Mouse (Mus musculus): ENCODE measurements around the gene Plb1. TPM values are rescaled to one million over a fixed set of nuclear protein-coding genes. Genes with fewer than 3 reads are reported as not detected.
A peak's percentile ranks its signal among the peaks of the same experiment; 100 is the strongest.

The Plb1 gene
- 1.7 and 3.8 TPM in 2 replicates for total RNA-seq (2012; rRNA removed)

DNA sequence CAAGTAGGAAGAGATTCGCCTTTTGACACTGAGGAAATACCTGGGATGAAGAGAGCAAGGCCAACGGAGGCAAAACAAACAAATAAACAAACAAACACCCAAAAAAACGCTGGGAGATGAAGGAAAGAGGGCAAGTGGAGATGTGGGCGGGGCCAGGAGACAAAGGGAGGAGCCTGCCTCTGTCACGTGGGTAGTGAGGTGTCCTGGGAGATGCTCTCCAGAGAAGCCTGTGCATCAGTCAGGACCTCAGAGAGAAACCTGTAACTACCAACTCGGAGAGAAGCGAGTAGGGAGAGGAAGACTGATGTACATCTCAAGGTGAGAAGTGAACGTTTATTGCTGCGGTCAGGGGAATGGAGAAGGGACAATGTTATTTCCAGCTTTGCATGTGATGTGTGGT is at the start of gene Plb1:
Plb1 (plus strand) TSS at position 235 of the 400 bp plus-strand sequence.
- DNase-seq (ENCODE audit: low read depth, low spot score) = no peak
- in situ Hi-C loops (cut with MboI; ENCODE audit: low sequenced_read_pairs in 2 of 2, unreplicated experiment in 2 of 2) = no loop called here
- Histone ChIP-seq H3K9ac (ENCODE audit: insufficient read depth, low read depth, low read length, poor library complexity, severe bottlenecking) (no peak within 1 kb of the TSS), H3K4me3 (ENCODE audit: insufficient read depth in 1 of 2, low read depth in 1 of 2, low read length in 2 of 2, poor library complexity in 1 of 2, severe bottlenecking in 1 of 2) (no peak within 1 kb of the TSS; a peak in 1 of 4 replicates), H3K4me1 (ENCODE audit: control insufficient read depth in 2 of 2, insufficient read depth in 2 of 2, low read length in 2 of 2, poor library complexity in 1 of 2) (no peaks in the 10 kb centered on the region), H3K27ac (ENCODE audit: insufficient read depth, low read depth, low read length, poor library complexity, severe bottlenecking) (no peak within 1 kb of the TSS), H3K9me3 (ENCODE audit: control insufficient read depth, insufficient read depth, low read depth, low read length) (no peaks in the 10 kb centered on the region), H3K36me3 (ENCODE audit: control insufficient read depth, insufficient read depth, low read length, poor library complexity, severe bottlenecking) (no peaks in the 10 kb centered on the region)
- TF ChIP-seq ZC3H11A (IDR thresholded peaks at IDR 0.05; ENCODE audit: borderline replicate concordance, low read depth, low read length) = no peak
- TF ChIP-seq HCFC1 (IDR thresholded peaks at IDR 0.05; ENCODE audit: borderline replicate concordance, insufficient read depth, low read length) = no peak

DNA sequence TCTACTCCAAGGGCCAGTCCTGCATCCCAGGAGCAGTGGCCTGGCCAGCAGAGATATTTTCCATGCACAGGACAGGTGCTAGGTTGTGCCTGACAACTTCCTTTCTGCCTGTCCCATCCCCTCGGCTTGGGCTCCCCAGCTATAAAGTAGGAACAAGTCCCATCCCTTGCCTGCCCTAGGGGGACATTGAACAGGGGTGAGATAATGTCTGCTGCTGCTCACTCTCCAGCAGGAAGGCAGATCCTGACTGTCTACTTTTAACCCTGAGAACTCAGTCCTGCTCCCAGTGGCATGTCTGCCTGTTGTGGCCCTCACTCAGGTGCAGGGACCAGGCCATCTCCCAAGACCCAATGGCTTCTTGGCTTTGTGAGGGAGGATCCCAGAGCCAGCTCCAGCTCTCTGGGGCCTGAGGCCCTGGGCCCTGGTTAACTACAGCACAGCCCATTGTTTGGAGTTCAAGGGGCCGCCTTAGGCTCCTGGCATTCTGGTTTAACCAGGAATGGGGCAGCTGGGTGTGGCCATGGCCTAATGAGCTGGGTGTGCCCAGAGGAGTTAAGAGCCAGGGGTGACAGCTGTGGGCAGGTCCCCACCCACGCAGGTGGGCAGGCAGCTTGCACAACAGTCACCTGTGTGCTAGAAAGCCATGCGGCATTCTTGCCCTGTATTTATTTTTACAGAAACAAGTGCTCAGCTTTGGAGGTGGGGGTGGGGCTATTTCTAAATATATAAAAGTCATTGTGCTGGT is 49.5 kb upstream of the Plb1 start:
- no peak overlapping the region for H3K4me3 ChIP-seq (ENCODE audit: insufficient read depth in 1 of 2, low read depth in 1 of 2, low read length in 2 of 2, poor library complexity in 1 of 2, severe bottlenecking in 1 of 2)
- no peak overlapping the region for H3K9ac ChIP-seq (ENCODE audit: insufficient read depth, low read depth, low read length, poor library complexity, severe bottlenecking)
- no peaks in the 10 kb centered on the region for H3K9me3 ChIP-seq (ENCODE audit: control insufficient read depth, insufficient read depth, low read depth, low read length)
- H3K36me3 ChIP-seq (ENCODE audit: control insufficient read depth, insufficient read depth, low read length, poor library complexity, severe bottlenecking) = no peaks in the 10 kb centered on the region
- peaks cover 3 to 5% of the 10 kb centered on the region in 2 experiments; a peak in 2 of 4 replicates for H3K4me1 ChIP-seq (ENCODE audit: control insufficient read depth in 2 of 2, insufficient read depth in 2 of 2, low read length in 2 of 2, poor library complexity in 1 of 2)
- TF ChIP-seq ZC3H11A (IDR thresholded peaks at IDR 0.05; ENCODE audit: borderline replicate concordance, low read depth, low read length) = no peak
- TF ChIP-seq MAFK (IDR thresholded peaks at IDR 0.05; ENCODE audit: insufficient read depth, low read depth, low read length) = no peak
- no peak for TF ChIP-seq CHD2 (IDR thresholded peaks at IDR 0.05; ENCODE audit: low read depth, low read length)
- no peak for TF ChIP-seq ZNF384 (IDR thresholded peaks at IDR 0.05; ENCODE audit: low read depth, low read length)
- no peak for TF ChIP-seq HCFC1 (IDR thresholded peaks at IDR 0.05; ENCODE audit: borderline replicate concordance, insufficient read depth, low read length)
- in situ Hi-C loops (cut with MboI; ENCODE audit: low sequenced_read_pairs in 2 of 2, unreplicated experiment in 2 of 2) = loop anchor here in 1 of 2 experiments (25.0 kb wide), 1 partner anchor 596 kb away; the partner anchor contains the start of gene Mrpl33
- peak; percentile 39 for DNase-seq (ENCODE audit: low read depth, low spot score)
- H3K27ac ChIP-seq (ENCODE audit: insufficient read depth, low read depth, low read length, poor library complexity, severe bottlenecking) = no peak overlapping the region

DNA sequence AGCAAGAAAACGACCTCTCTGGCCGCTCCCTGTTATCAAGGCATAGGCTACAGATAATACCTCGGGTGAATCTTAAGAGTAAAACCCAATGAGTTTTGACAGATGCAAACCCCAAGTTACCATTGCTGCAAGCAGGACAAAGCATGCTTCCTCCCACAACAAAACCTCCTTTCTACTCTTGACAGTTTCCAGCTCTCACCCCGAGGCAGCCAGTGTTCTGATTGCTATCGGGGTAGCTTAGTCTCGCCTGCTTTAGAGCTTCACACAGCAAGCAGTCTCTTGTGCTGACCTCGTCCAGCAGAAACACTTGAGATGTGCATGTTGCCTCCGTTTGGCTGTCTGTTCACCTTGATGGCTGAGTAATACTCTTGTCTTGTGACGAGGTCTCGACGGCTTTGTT is 44.8 kb upstream of the Plb1 start:
- TF ChIP-seq HCFC1 (IDR thresholded peaks at IDR 0.05; ENCODE audit: borderline replicate concordance, insufficient read depth, low read length) = no peak
- TF ChIP-seq ZC3H11A (IDR thresholded peaks at IDR 0.05; ENCODE audit: borderline replicate concordance, low read depth, low read length) = no peak
- TF ChIP-seq CHD2 (IDR thresholded peaks at IDR 0.05; ENCODE audit: low read depth, low read length) = no peak
- TF ChIP-seq MAFK (IDR thresholded peaks at IDR 0.05; ENCODE audit: insufficient read depth, low read depth, low read length) = no peak
- no peak for TF ChIP-seq ZNF384 (IDR thresholded peaks at IDR 0.05; ENCODE audit: low read depth, low read length)
- no peaks in the 10 kb centered on the region for H3K9me3 ChIP-seq (ENCODE audit: control insufficient read depth, insufficient read depth, low read depth, low read length)
- no peak overlapping the region for H3K27ac ChIP-seq (ENCODE audit: insufficient read depth, low read depth, low read length, poor library complexity, severe bottlenecking)
- peaks cover 3 to 7% of the 10 kb centered on the region in 2 experiments; a peak in 2 of 4 replicates for H3K4me1 ChIP-seq (ENCODE audit: control insufficient read depth in 2 of 2, insufficient read depth in 2 of 2, low read length in 2 of 2, poor library complexity in 1 of 2)
- H3K4me3 ChIP-seq (ENCODE audit: insufficient read depth in 1 of 2, low read depth in 1 of 2, low read length in 2 of 2, poor library complexity in 1 of 2, severe bottlenecking in 1 of 2) = no peak overlapping the region
- H3K36me3 ChIP-seq (ENCODE audit: control insufficient read depth, insufficient read depth, low read length, poor library complexity, severe bottlenecking) = no peaks in the 10 kb centered on the region
- in situ Hi-C loops (cut with MboI; ENCODE audit: low sequenced_read_pairs in 2 of 2, unreplicated experiment in 2 of 2) = loop anchor here in 1 of 2 experiments (25.0 kb wide), 1 partner anchor 600 kb away; the partner anchor contains the start of gene Mrpl33
- no peak overlapping the region for H3K9ac ChIP-seq (ENCODE audit: insufficient read depth, low read depth, low read length, poor library complexity, severe bottlenecking)
- DNase-seq (ENCODE audit: low read depth, low spot score) = no peak

DNA sequence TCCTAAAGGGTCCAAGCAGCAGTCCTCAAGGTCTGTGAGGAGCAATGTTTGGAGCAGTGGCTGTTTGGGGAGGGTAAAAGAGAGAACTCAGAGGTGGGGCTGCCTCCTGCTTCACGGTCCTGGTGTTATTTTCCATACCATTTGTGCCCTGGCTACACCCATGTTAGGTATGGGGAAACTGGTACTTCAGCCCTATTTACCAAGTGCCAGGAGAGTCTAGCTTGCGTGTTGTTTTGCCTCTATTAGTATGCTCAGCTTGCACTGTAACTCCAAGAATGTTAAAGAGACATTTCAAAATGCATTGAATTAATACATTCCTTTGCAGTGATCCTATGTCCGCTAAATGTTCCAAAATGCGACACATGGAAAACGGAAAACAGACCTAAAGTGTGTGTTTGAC is 41.2 kb upstream of the Plb1 start:
- Histone ChIP-seq H3K9me3 (ENCODE audit: control insufficient read depth, insufficient read depth, low read depth, low read length) (no peaks in the 10 kb centered on the region), H3K36me3 (ENCODE audit: control insufficient read depth, insufficient read depth, low read length, poor library complexity, severe bottlenecking) (no peaks in the 10 kb centered on the region), H3K9ac (ENCODE audit: insufficient read depth, low read depth, low read length, poor library complexity, severe bottlenecking) (no peak overlapping the region), H3K27ac (ENCODE audit: insufficient read depth, low read depth, low read length, poor library complexity, severe bottlenecking) (no peak overlapping the region), H3K4me1 (ENCODE audit: control insufficient read depth in 2 of 2, insufficient read depth in 2 of 2, low read length in 2 of 2, poor library complexity in 1 of 2) (peaks cover 0 to 2% of the 10 kb centered on the region in 2 experiments; a peak in 1 of 4 replicates), H3K4me3 (ENCODE audit: insufficient read depth in 1 of 2, low read depth in 1 of 2, low read length in 2 of 2, poor library complexity in 1 of 2, severe bottlenecking in 1 of 2) (no peak overlapping the region)
- TF ChIP-seq CHD2 (IDR thresholded peaks at IDR 0.05; ENCODE audit: low read depth, low read length) (no peak), ZC3H11A (IDR thresholded peaks at IDR 0.05; ENCODE audit: borderline replicate concordance, low read depth, low read length) (no peak), ZNF384 (IDR thresholded peaks at IDR 0.05; ENCODE audit: low read depth, low read length) (no peak), HCFC1 (IDR thresholded peaks at IDR 0.05; ENCODE audit: borderline replicate concordance, insufficient read depth, low read length) (no peak), MAFK (IDR thresholded peaks at IDR 0.05; ENCODE audit: insufficient read depth, low read depth, low read length) (no peak)
- in situ Hi-C loops (cut with MboI; ENCODE audit: low sequenced_read_pairs in 2 of 2, unreplicated experiment in 2 of 2) = loop anchor here (10.0 to 25.0 kb wide), 2 partner anchors 596 to 604 kb away; partner anchors contain the start of gene Mrpl33 (in 2 of the 2)
- no peak for DNase-seq (ENCODE audit: low read depth, low spot score)

All from ES-E14 (cell line).